ENCODE assay signal across 19 mouse cellular contexts in the genomic region with DNA sequence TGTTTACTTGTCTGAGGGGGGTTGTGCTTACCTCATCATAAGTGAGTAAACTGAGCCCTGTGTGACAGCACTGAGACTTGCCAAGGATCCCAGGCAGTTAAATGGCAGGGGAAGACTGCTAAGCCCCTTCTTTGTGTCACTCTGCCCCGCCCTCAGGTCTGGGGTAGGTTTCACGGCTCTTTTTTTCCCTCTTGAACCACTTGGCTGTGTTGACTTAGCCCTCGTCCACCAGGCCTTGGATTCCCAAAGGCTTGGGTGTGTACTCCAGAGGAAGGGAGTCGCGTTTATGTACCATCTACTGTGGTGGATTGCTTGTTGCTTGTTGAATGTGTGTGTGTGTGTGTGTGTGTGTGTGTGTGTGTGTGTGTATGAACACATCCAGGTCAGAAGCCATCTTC. TPM values are rescaled to one million over a fixed set of nuclear protein-coding genes. Genes with fewer than 3 reads are reported as not detected.
DNase-seq lines count a peak whose midpoint lies in the region; ATAC-seq and TF ChIP-seq lines count a peak whose summit lies in the region.
"Had no signal": no experiment of that assay in that cellular context is flagged by ENCODE, and none has a peak within 500 bp of the region (broad histone marks: within the 10 kb centered on the region; RNA-seq: fewer than 3 reads in every experiment).

No protein-coding gene starts in this region.

- CTCF ChIA-PET in Patski (lab: Charles Lee) = no interaction called here

- H3K9ac ChIP-seq in lung, embryonic 15.5 days = no peak overlapping the region
- H3K9ac ChIP-seq in ES-Bruce4 (ENCODE audit: low read depth, poor library complexity, severe bottlenecking) = 0 out of 2 replicates have a peak overlapping the region, but pooled peaks have one; percentile 10
- H3K9ac ChIP-seq in intestine, postnatal 0 days (ENCODE audit: low read depth, low read length) = no peak overlapping the region
- H3K9ac ChIP-seq: limb, embryonic 15.5 days; neural tube, embryonic 12.5 days had no signal

- H3K4me1 ChIP-seq in lung, embryonic 15.5 days = peaks cover 27% of the 10 kb centered on the region
- peaks cover 12% of the 10 kb centered on the region for H3K4me1 ChIP-seq in ES-Bruce4 (ENCODE audit: control insufficient read depth, insufficient read depth, low read length)
- no peaks in the 10 kb centered on the region for H3K4me1 ChIP-seq in intestine, postnatal 0 days (replicated peaks; ENCODE audit: control insufficient read depth, insufficient read depth, low read length)
- H3K4me1 ChIP-seq: limb, embryonic 15.5 days; neural tube, embryonic 12.5 days had no signal

- H3K4me3 ChIP-seq in lung, embryonic 15.5 days = no peak overlapping the region
- no peak overlapping the region for H3K4me3 ChIP-seq in ES-Bruce4 (ENCODE audit: low read depth, low read length)
- no peak overlapping the region for H3K4me3 ChIP-seq in intestine, postnatal 0 days (ENCODE audit: low read depth, low read length)
- H3K4me3 ChIP-seq: gastrocnemius, adult 2 months; heart, adult 2 months; left cerebral cortex, adult 2 months; limb, embryonic 15.5 days; neural tube, embryonic 12.5 days had no signal

- no peak for TF ChIP-seq POLR2A in ES-Bruce4 (IDR thresholded peaks at IDR 0.05; ENCODE audit: insufficient read depth, low read length)

- peak overlapping the region; percentile 86 for H3K27ac ChIP-seq in lung, embryonic 15.5 days
- peak overlapping the region; percentile 49 for H3K27ac ChIP-seq in ES-Bruce4 (ENCODE audit: insufficient read depth, low read length)
- no peak overlapping the region for H3K27ac ChIP-seq in intestine, postnatal 0 days (ENCODE audit: low read depth, low read length)
- H3K27ac ChIP-seq: gastrocnemius, adult 2 months; heart, adult 2 months; hindbrain, postnatal 0 days; left cerebral cortex, adult 2 months; limb, embryonic 15.5 days; neural tube, embryonic 12.5 days had no signal

- 45% methylated on average over 5 of the region's 5 CpGs for WGBS in lung, embryonic 15.5 days
- 42% methylated on average over 5 of the region's 5 CpGs for WGBS in intestine, postnatal 0 days

- H3K27me3 ChIP-seq in lung, embryonic 15.5 days = no peaks in the 10 kb centered on the region
- no peaks in the 10 kb centered on the region for H3K27me3 ChIP-seq in ES-Bruce4 (ENCODE audit: control insufficient read depth, insufficient read depth, low read length, poor library complexity, severe bottlenecking)
- no peaks in the 10 kb centered on the region for H3K27me3 ChIP-seq in Patski
- no peaks in the 10 kb centered on the region for H3K27me3 ChIP-seq in intestine, postnatal 0 days (replicated peaks; ENCODE audit: control insufficient read depth, insufficient read depth, low read length)
- H3K27me3 ChIP-seq: limb, embryonic 15.5 days; neural tube, embryonic 12.5 days had no signal

- in situ Hi-C loops in Patski (cut with MboI; ENCODE audit: low pct_unique_long_range_greater_than_20kb) = loop anchor here (5.0 to 10.0 kb wide), 2 partner anchors 38 to 66 kb away; no protein-coding TSS in a partner anchor

- no peak for DNase-seq in lung, postnatal 25 days (ENCODE audit: low spot score)
- no peak for DNase-seq in Patski (ENCODE audit: low read depth, low spot score)
- DNase-seq in kidney, postnatal 10 days = no peak
- DNase-seq in kidney, postnatal 14 days = no peak
- DNase-seq: cerebellum, adult 11-12 months; cerebellum, postnatal 36 days; gastrocnemius, adult 2 months; heart, adult 2 months; heart, postnatal 10 days; right cerebral cortex, postnatal 14 days had no signal

- H3K4me2 ChIP-seq in lung, embryonic 15.5 days = no peak overlapping the region
- H3K4me2 ChIP-seq in intestine, postnatal 0 days (replicated peaks; ENCODE audit: low read depth) = no peak overlapping the region
- H3K4me2 ChIP-seq: limb, embryonic 15.5 days; neural tube, embryonic 12.5 days had no signal

- peak; percentile 66 for ATAC-seq in lung, embryonic 15.5 days (ENCODE audit: borderline replicate concordance, extremely low read depth, low FRiP score, low TSS enrichment)
- peak; percentile 8 for ATAC-seq in Patski
- ATAC-seq in intestine, postnatal 0 days = 0 out of 2 replicates have a peak, but pooled peaks have one; percentile 12
- no peak for ATAC-seq in frontal cortex, adult (ENCODE audit: low TSS enrichment)
- ATAC-seq: forebrain, embryonic 14.5 days; hindbrain, postnatal 0 days had no signal

- POLR2A ChIA-PET in Patski (lab: Charles Lee) = no interaction called here

- H3K9me3 ChIP-seq in lung, embryonic 15.5 days = no peaks in the 10 kb centered on the region
- H3K9me3 ChIP-seq in ES-Bruce4 (replicated peaks; ENCODE audit: control insufficient read depth, insufficient read depth, low read length, poor library complexity, severe bottlenecking) = 0 out of 2 replicates have a peak, but pooled peaks cover 2% of the 10 kb centered on the region
- H3K9me3 ChIP-seq in intestine, postnatal 0 days (ENCODE audit: control insufficient read depth) = no peaks in the 10 kb centered on the region
- H3K9me3 ChIP-seq: limb, embryonic 15.5 days; neural tube, embryonic 12.5 days had no signal

- TF ChIP-seq CTCF in ES-Bruce4 (IDR thresholded peaks at IDR 0.05; ENCODE audit: low read depth, low read length) (no peak), Patski (IDR thresholded peaks at IDR 0.05) (no peak)
- no peak for TF ChIP-seq CTCF in intestine, postnatal 0 days (IDR thresholded peaks at IDR 0.05; ENCODE audit: low read depth)

- no peak for TF ChIP-seq EP300 in ES-Bruce4 (IDR thresholded peaks at IDR 0.05; ENCODE audit: insufficient read depth, low read depth, low read length)

- H3K36me3 ChIP-seq in lung, embryonic 15.5 days = no peaks in the 10 kb centered on the region
- H3K36me3 ChIP-seq in ES-Bruce4 (ENCODE audit: control insufficient read depth, insufficient read depth, low read length, poor library complexity, severe bottlenecking) = no peaks in the 10 kb centered on the region
- H3K36me3 ChIP-seq in intestine, postnatal 0 days (ENCODE audit: control insufficient read depth, insufficient read depth) = no peaks in the 10 kb centered on the region
- H3K36me3 ChIP-seq: limb, embryonic 15.5 days; neural tube, embryonic 12.5 days had no signal

RNA-seq across cellular contexts. Expression of gene Myh9, which starts 7.1 kb away (rescaled TPM):
- 62.5 and 67.7 TPM in 2 replicates for polyA plus RNA-seq in lung, embryonic 15.5 days (2015; fragmentation: Nextera tagmentation; extraction: Ambion mirVana)
- polyA plus RNA-seq in ES-Bruce4 (2011; ENCODE audit: insufficient read depth, insufficient read length, low read depth, missing spikeins) (584 and 601 TPM in 2 replicates), Patski (2021) (677 TPM)
- 25.7 and 27.7 TPM in 2 replicates for polyA plus RNA-seq in intestine, postnatal 0 days (2015; fragmentation: Nextera tagmentation; extraction: Ambion mirVana)
